Mouse (Mus musculus): Measurements from ENCODE around the gene Gpc1.

- no peak for TF ChIP-seq POLR2A (IDR thresholded peaks at IDR 0.05; ENCODE audit: low read depth, low read length)
- TF ChIP-seq CTCF (IDR thresholded peaks at IDR 0.05; ENCODE audit: borderline replicate concordance, insufficient read depth, low read length) = no peak
These were observed 77.6 kb downstream of the Gpc1 start for GRCm38 (mm10) chr1:92909068-92909467.

All from embryonic fibroblast, embryonic 13.5 days (primary cell).